Mouse (Mus musculus) limb, embryonic 15.5 days (tissue): ENCODE measurements around the gene Gphb5. TPM values are rescaled to one million over a fixed set of nuclear protein-coding genes. Genes with fewer than 3 reads are reported as not detected.
"Not testable (repeated sequence)": the region's sequence is repeated elsewhere in the genome, so short reads cannot be mapped to it uniquely, and the experiment has no call there.

ENCODE experiments used
- ATAC-seq: fragments of 200-750 bp; cut with Nextera tagmentation; 2 replicates; pipeline ENCODE4 v1.8.0; 2017; ENCODE audit warnings: low read depth, moderate TSS enrichment; ENCODE audit not compliant: insufficient number of reproducible peaks, low FRiP score, low TSS enrichment
- H3K27ac ChIP-seq: fragments of 300-500 bp; sonication (generic); 2 replicates; pipeline ENCODE4 v1.5.1; 2015; ENCODE audit warnings: moderate library complexity, mild to moderate bottlenecking, inconsistent platforms
- H3K27me3 ChIP-seq: fragments of 300-500 bp; sonication (generic); 2 replicates; pipeline ENCODE4 v1.6.1; 2015; ENCODE audit warnings: inconsistent platforms
- H3K36me3 ChIP-seq: fragments of 300-500 bp; sonication (generic); 2 replicates; pipeline ENCODE4 v1.6.1; 2015; ENCODE audit warnings: inconsistent platforms
- H3K4me1 ChIP-seq: fragments of 300-500 bp; sonication (generic); 2 replicates; pipeline ENCODE4 v1.6.1; 2015; ENCODE audit warnings: inconsistent platforms
- H3K4me2 ChIP-seq: fragments of 300-500 bp; sonication (generic); 2 replicates; pipeline ENCODE4 v1.6.1; 2015; ENCODE audit warnings: mild to moderate bottlenecking, inconsistent platforms
- H3K4me3 ChIP-seq: fragments of 300-500 bp; sonication (generic); 2 replicates; pipeline ENCODE4 v1.5.1; 2015; ENCODE audit warnings: mild to moderate bottlenecking, inconsistent platforms
- H3K9ac ChIP-seq: fragments of 300-500 bp; sonication (generic); 2 replicates; pipeline ENCODE4 v1.6.1; 2015; ENCODE audit warnings: inconsistent platforms
- H3K9me3 ChIP-seq: fragments of 300-500 bp; sonication (generic); 2 replicates; pipeline ENCODE4 v1.6.1; 2016; ENCODE audit warnings: inconsistent platforms
- WGBS: fragments of 180-500 bp; shearing (Covaris S2); methylation state at CpG from one replicate; pipeline ENCODE4 v1.1.7; 2015; 5-methylcytosine and 5-hydroxymethylcytosine counted together
- polyA plus RNA-seq: library from polyadenylated mRNA; unstranded; fragments of >200 nt; fragmentation: Nextera tagmentation; extraction: Ambion mirVana; gene quantifications from 2 replicates; pipeline ENCODE4 v1.2.1, GENCODE M21; 2015

The Gphb5 gene
- polyA plus RNA-seq, 1 experiment from 2014 or later: not detected

GRCm38 (mm10) chr12:75432400-75432799, 15.8 kb upstream of the Gphb5 start:
- not testable (repeated sequence) for H3K27me3 ChIP-seq, H3K27ac ChIP-seq, H3K9me3 ChIP-seq, H3K4me2 ChIP-seq, ATAC-seq, H3K4me3 ChIP-seq, H3K4me1 ChIP-seq, H3K36me3 ChIP-seq, H3K9ac ChIP-seq
- WGBS: 85% methylated on average over 6 of the region's 6 CpGs

GRCm38 (mm10) chr12:75429685-75430396, 13.3 kb upstream of the Gphb5 start:
- Histone ChIP-seq H3K9ac (no peak overlapping the region), H3K27ac (no peak overlapping the region), H3K4me3 (no peak overlapping the region), H3K9me3 (no peaks in the 10 kb centered on the region), H3K27me3 (no peaks in the 10 kb centered on the region), H3K4me1 (no peaks in the 10 kb centered on the region), H3K4me2 (no peak overlapping the region), H3K36me3 (no peaks in the 10 kb centered on the region)
- ATAC-seq: no peak
- WGBS: 89% methylated on average over 1 of the region's 1 CpGs

GRCm38 (mm10) chr12:75428719-75429118, 12.1 kb upstream of the Gphb5 start:
- ATAC-seq: no peak
- H3K9me3 ChIP-seq: no peaks in the 10 kb centered on the region
- no peaks in the 10 kb centered on the region for H3K36me3 ChIP-seq
- H3K27ac ChIP-seq: no peak overlapping the region
- no peak overlapping the region for H3K4me2 ChIP-seq
- no peak overlapping the region for H3K9ac ChIP-seq
- H3K27me3 ChIP-seq: no peaks in the 10 kb centered on the region
- no peaks in the 10 kb centered on the region for H3K4me1 ChIP-seq
- no peak overlapping the region for H3K4me3 ChIP-seq
- 62% methylated on average over 6 of the region's 6 CpGs for WGBS

- no peak for ATAC-seq
- 72% methylated on average over 7 of the region's 7 CpGs for WGBS
Measured at GRCm38 (mm10) chr12:75425882-75426281, 9.3 kb upstream of the Gphb5 start.

GRCm38 (mm10) chr12:75424817-75425216, 8.2 kb upstream of the Gphb5 start:
- Histone ChIP-seq H3K27ac (no peak overlapping the region), H3K9ac (no peak overlapping the region), H3K27me3 (no peaks in the 10 kb centered on the region), H3K4me3 (no peak overlapping the region), H3K9me3 (no peaks in the 10 kb centered on the region), H3K4me2 (no peak overlapping the region), H3K4me1 (no peaks in the 10 kb centered on the region), H3K36me3 (no peaks in the 10 kb centered on the region)
- ATAC-seq: no peak
- 82% methylated on average over 4 of the region's 4 CpGs for WGBS

More at GRCm38 (mm10) chr12:75425882-75426281, 9.3 kb upstream of the Gphb5 start:
- Histone ChIP-seq H3K9ac (no peak overlapping the region), H3K4me1 (no peaks in the 10 kb centered on the region), H3K27me3 (no peaks in the 10 kb centered on the region), H3K27ac (no peak overlapping the region), H3K36me3 (no peaks in the 10 kb centered on the region), H3K4me2 (no peak overlapping the region), H3K4me3 (no peak overlapping the region), H3K9me3 (no peaks in the 10 kb centered on the region)

GRCm38 (mm10) chr12:75424359-75424758, 7.8 kb upstream of the Gphb5 start:
- Histone ChIP-seq H3K9me3 (no peaks in the 10 kb centered on the region), H3K9ac (no peak overlapping the region), H3K4me1 (no peaks in the 10 kb centered on the region), H3K36me3 (no peaks in the 10 kb centered on the region), H3K27me3 (no peaks in the 10 kb centered on the region), H3K4me3 (no peak overlapping the region), H3K27ac (no peak overlapping the region), H3K4me2 (no peak overlapping the region)
- 72% methylated on average over 7 of the region's 7 CpGs for WGBS
- ATAC-seq: no peak

GRCm38 (mm10) chr12:75414991-75415390, 1.6 kb downstream of the Gphb5 start:
- Histone ChIP-seq H3K27ac (no peak overlapping the region), H3K9me3 (no peaks in the 10 kb centered on the region), H3K27me3 (no peaks in the 10 kb centered on the region), H3K4me2 (no peak overlapping the region), H3K4me1 (no peaks in the 10 kb centered on the region), H3K4me3 (no peak overlapping the region), H3K9ac (no peak overlapping the region), H3K36me3 (no peaks in the 10 kb centered on the region)
- 79% methylated on average over 6 of the region's 6 CpGs for whole genome bisulfite sequencing
- no peak for ATAC-seq

GRCm38 (mm10) chr12:75412964-75413363, 3.6 kb downstream of the Gphb5 start:
- no peak overlapping the region for H3K4me2 ChIP-seq
- no peak overlapping the region for H3K9ac ChIP-seq
- no peaks in the 10 kb centered on the region for H3K9me3 ChIP-seq
- H3K4me3 ChIP-seq: no peak overlapping the region
- H3K27me3 ChIP-seq: no peaks in the 10 kb centered on the region
- H3K27ac ChIP-seq: no peak overlapping the region
- H3K36me3 ChIP-seq: no peaks in the 10 kb centered on the region
- no peaks in the 10 kb centered on the region for H3K4me1 ChIP-seq
- ATAC-seq: no peak
- 63% methylated on average over 9 of the region's 9 CpGs for WGBS

GRCm38 (mm10) chr12:75397077-75397476, 19.5 kb downstream of the Gphb5 start:
- H3K27ac ChIP-seq: no peak overlapping the region
- no peaks in the 10 kb centered on the region for H3K27me3 ChIP-seq
- H3K9me3 ChIP-seq: no peaks in the 10 kb centered on the region
- 39% methylated on average over 7 of the region's 7 CpGs for WGBS
- H3K4me2 ChIP-seq: no peak overlapping the region
- peaks cover 16% of the 10 kb centered on the region; the same call in 1 of the 2 replicates for H3K36me3 ChIP-seq
- ATAC-seq: no peak
- H3K4me3 ChIP-seq: no peak overlapping the region
- no peak overlapping the region for H3K9ac ChIP-seq
- H3K4me1 ChIP-seq: peaks cover 10% of the 10 kb centered on the region

- no peak overlapping the region for H3K9ac ChIP-seq
- 44% methylated on average over 3 of the region's 3 CpGs for WGBS
- H3K4me3 ChIP-seq: no peak overlapping the region
- peaks cover 14% of the 10 kb centered on the region; the same call in 1 of the 2 replicates for H3K36me3 ChIP-seq
- no peaks in the 10 kb centered on the region for H3K9me3 ChIP-seq
- no peak overlapping the region for H3K27ac ChIP-seq
- ATAC-seq: no peak
- peaks cover 10% of the 10 kb centered on the region for H3K4me1 ChIP-seq
- H3K27me3 ChIP-seq: no peaks in the 10 kb centered on the region
- no peak overlapping the region for H3K4me2 ChIP-seq
Measured at GRCm38 (mm10) chr12:75396616-75397015, 20.0 kb downstream of the Gphb5 start.

GRCm38 (mm10) chr12:75394011-75394773, 22.4 kb downstream of the Gphb5 start:
- H3K4me1 ChIP-seq: peaks cover 12% of the 10 kb centered on the region
- H3K27me3 ChIP-seq: no peaks in the 10 kb centered on the region
- no peak for ATAC-seq
- no peak overlapping the region for H3K4me2 ChIP-seq
- no peak overlapping the region for H3K27ac ChIP-seq
- H3K4me3 ChIP-seq: no peak overlapping the region
- H3K9ac ChIP-seq: no peak overlapping the region
- no peaks in the 10 kb centered on the region for H3K9me3 ChIP-seq
- H3K36me3 ChIP-seq: peaks cover 4% of the 10 kb centered on the region; the same call in 1 of the 2 replicates
- WGBS: 55% methylated on average over 20 of the region's 20 CpGs

GRCm38 (mm10) chr12:75391526-75391925, 25.1 kb downstream of the Gphb5 start:
- Histone ChIP-seq H3K9me3 (no peaks in the 10 kb centered on the region), H3K4me3 (no peak overlapping the region), H3K4me2 (no peak overlapping the region), H3K4me1 (peaks cover 13% of the 10 kb centered on the region), H3K9ac (no peak overlapping the region), H3K36me3 (peaks cover 4% of the 10 kb centered on the region; the same call in 1 of the 2 replicates), H3K27ac (no peak overlapping the region), H3K27me3 (no peaks in the 10 kb centered on the region)
- no peak for ATAC-seq
- 45% methylated on average over 9 of the region's 9 CpGs for WGBS
